Comparison of ENCODE assay signal across 16 mouse cellular contexts in the genomic region with DNA sequence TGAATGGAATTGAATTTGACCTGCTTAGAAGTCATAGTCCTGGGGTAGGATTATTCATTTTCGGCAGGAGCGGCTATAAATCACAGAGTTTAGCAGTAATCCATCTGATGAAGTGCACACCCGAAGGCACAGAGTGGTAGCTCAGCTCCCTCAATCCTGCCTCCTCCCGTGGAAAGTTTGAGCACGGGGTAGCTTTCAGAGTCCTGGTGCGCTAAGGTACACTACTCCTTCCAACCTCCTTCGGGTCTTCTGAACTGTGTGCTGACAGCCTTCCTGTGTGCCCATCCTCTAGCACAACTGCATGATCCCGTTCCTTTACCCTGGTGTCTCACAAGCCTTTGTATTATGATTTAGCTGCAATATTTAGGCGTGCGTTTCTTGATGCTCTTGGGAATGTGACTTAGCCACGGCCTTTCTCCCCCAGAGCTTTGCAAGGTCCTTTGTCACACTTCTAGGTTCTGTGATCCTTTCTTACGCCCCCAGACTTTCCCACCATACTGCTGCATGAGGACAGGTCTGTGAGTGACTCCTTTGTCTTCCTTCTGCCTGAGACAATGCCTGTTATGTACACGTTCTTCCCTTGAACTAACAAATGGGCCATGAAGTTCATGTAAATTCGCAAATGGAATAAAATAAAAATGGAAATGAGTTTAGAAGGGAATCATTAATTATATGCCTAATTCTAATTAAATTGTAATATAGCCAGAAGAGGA. TPM values are rescaled to one million over a fixed set of nuclear protein-coding genes. Genes with fewer than 3 reads are reported as not detected.
DNase-seq lines count a peak whose midpoint lies in the region; ATAC-seq lines count a peak whose summit lies in the region.
"Had no signal": no experiment of that assay in that cellular context is flagged by ENCODE, and none has a peak within 500 bp of the region (broad histone marks: within the 10 kb centered on the region; RNA-seq: fewer than 3 reads in every experiment).

No protein-coding gene starts in this region.

- H3K9ac ChIP-seq in limb, embryonic 15.5 days, result no peak overlapping the region
- H3K9ac ChIP-seq in forebrain, embryonic 16.5 days (replicated peaks; ENCODE audit: low read depth, low read length), result no peak overlapping the region; the same call in 1 of the 2 replicates
- H3K9ac ChIP-seq in neural tube, embryonic 14.5 days (replicated peaks; ENCODE audit: low read depth, low read length), result 0 out of 2 replicates have a peak overlapping the region, but pooled peaks have one; percentile 5
- H3K9ac ChIP-seq: heart, embryonic 15.5 days; limb, embryonic 12.5 days had no signal

- 59% methylated on average over 14 of the region's 14 CpGs for WGBS in limb, embryonic 15.5 days
- 82% methylated on average over 14 of the region's 14 CpGs for WGBS in limb, embryonic 10.5 days
- 33% methylated on average over 14 of the region's 14 CpGs for WGBS in forebrain, embryonic 16.5 days
- WGBS in midbrain, embryonic 10.5 days, result 73% methylated on average over 14 of the region's 14 CpGs
- 28% methylated on average over 14 of the region's 14 CpGs for WGBS in neural tube, embryonic 14.5 days

- H3K4me3 ChIP-seq in limb, embryonic 15.5 days, result no peak overlapping the region
- H3K4me3 ChIP-seq in limb, embryonic 10.5 days, result no peak overlapping the region
- H3K4me3 ChIP-seq in forebrain, embryonic 16.5 days (replicated peaks; ENCODE audit: low read length), result no peak overlapping the region
- H3K4me3 ChIP-seq in midbrain, embryonic 10.5 days, result no peak overlapping the region
- H3K4me3 ChIP-seq in neural tube, embryonic 14.5 days (ENCODE audit: low read depth, low read length), result no peak overlapping the region
- H3K4me3 ChIP-seq: embryonic facial prominence, embryonic 10.5 days; heart, embryonic 15.5 days; limb, embryonic 12.5 days had no signal

- peaks cover 9% of the 10 kb centered on the region for H3K4me1 ChIP-seq in limb, embryonic 15.5 days
- peaks cover 8% of the 10 kb centered on the region for H3K4me1 ChIP-seq in limb, embryonic 10.5 days
- H3K4me1 ChIP-seq in forebrain, embryonic 16.5 days (replicated peaks; ENCODE audit: control insufficient read depth, insufficient read depth, low read length), result peaks cover 12% of the 10 kb centered on the region
- peaks cover 14% of the 10 kb centered on the region for H3K4me1 ChIP-seq in midbrain, embryonic 10.5 days
- H3K4me1 ChIP-seq in neural tube, embryonic 14.5 days (ENCODE audit: control insufficient read depth, insufficient read depth, low read length), result peaks cover 13% of the 10 kb centered on the region; the same call in 1 of the 2 replicates

- no peak overlapping the region for H3K4me2 ChIP-seq in limb, embryonic 15.5 days
- H3K4me2 ChIP-seq in forebrain, embryonic 16.5 days (ENCODE audit: low read length), result peak overlapping the region; percentile 24; the same call in 1 of the 2 replicates
- peak overlapping the region; percentile 28; the same call in 1 of the 2 replicates for H3K4me2 ChIP-seq in neural tube, embryonic 14.5 days (ENCODE audit: low read depth, low read length)
- H3K4me2 ChIP-seq: heart, embryonic 15.5 days; limb, embryonic 12.5 days had no signal

- no peaks in the 10 kb centered on the region for H3K9me3 ChIP-seq in limb, embryonic 15.5 days
- H3K9me3 ChIP-seq in limb, embryonic 10.5 days (replicated peaks), result no peaks in the 10 kb centered on the region
- H3K9me3 ChIP-seq in forebrain, embryonic 16.5 days (ENCODE audit: control insufficient read depth, low read length), result no peaks in the 10 kb centered on the region
- H3K9me3 ChIP-seq in midbrain, embryonic 10.5 days (replicated peaks), result no peaks in the 10 kb centered on the region
- H3K9me3 ChIP-seq in neural tube, embryonic 14.5 days (ENCODE audit: control insufficient read depth, low read length), result no peaks in the 10 kb centered on the region
- H3K9me3 ChIP-seq: embryonic facial prominence, embryonic 10.5 days; heart, embryonic 15.5 days; limb, embryonic 12.5 days had no signal

- H3K27ac ChIP-seq in limb, embryonic 15.5 days, result peak overlapping the region; percentile 22; the same call in 1 of the 2 replicates
- no peak overlapping the region for H3K27ac ChIP-seq in limb, embryonic 10.5 days
- H3K27ac ChIP-seq in forebrain, embryonic 16.5 days (ENCODE audit: low read length), result no peak overlapping the region
- H3K27ac ChIP-seq in midbrain, embryonic 10.5 days (replicated peaks), result peak overlapping the region; percentile 53; the same call in 1 of the 2 replicates
- H3K27ac ChIP-seq in neural tube, embryonic 14.5 days (ENCODE audit: low read depth, low read length), result 0 out of 2 replicates have a peak overlapping the region, but pooled peaks have one; percentile 16
- H3K27ac ChIP-seq: embryonic facial prominence, embryonic 10.5 days; heart, embryonic 15.5 days; limb, embryonic 12.5 days had no signal

- DNase-seq in limb, embryonic 10.5 days (ENCODE audit: low spot score), result no peak
- DNase-seq in midbrain, embryonic 10.5 days (ENCODE audit: low spot score), result no peak
- DNase-seq in cerebellum, adult 11 months, result no peak
- no peak for DNase-seq in lung, postnatal 14 days
- no peak for DNase-seq in layer of hippocampus, postnatal 36 days
- DNase-seq: cerebellum, adult 9-10 months; layer of hippocampus, adult 9-11 months; lung, adult 2 months had no signal

- peaks cover 4% of the 10 kb centered on the region for H3K36me3 ChIP-seq in limb, embryonic 15.5 days
- H3K36me3 ChIP-seq in limb, embryonic 10.5 days, result peaks cover 56% of the 10 kb centered on the region
- peaks cover 7% of the 10 kb centered on the region for H3K36me3 ChIP-seq in forebrain, embryonic 16.5 days (ENCODE audit: control insufficient read depth, insufficient read depth)
- peaks cover 53% of the 10 kb centered on the region for H3K36me3 ChIP-seq in midbrain, embryonic 10.5 days
- peaks cover 4% of the 10 kb centered on the region for H3K36me3 ChIP-seq in neural tube, embryonic 14.5 days (ENCODE audit: control insufficient read depth, insufficient read depth, low read length)

- H3K27me3 ChIP-seq in limb, embryonic 15.5 days, result no peaks in the 10 kb centered on the region
- H3K27me3 ChIP-seq in limb, embryonic 10.5 days (ENCODE audit: low read depth, poor library complexity, severe bottlenecking), result no peaks in the 10 kb centered on the region
- H3K27me3 ChIP-seq in forebrain, embryonic 16.5 days (replicated peaks; ENCODE audit: control insufficient read depth, insufficient read depth, low read length), result no peaks in the 10 kb centered on the region
- H3K27me3 ChIP-seq in midbrain, embryonic 10.5 days (ENCODE audit: low read depth, poor library complexity, severe bottlenecking), result no peaks in the 10 kb centered on the region
- H3K27me3 ChIP-seq in neural tube, embryonic 14.5 days (ENCODE audit: control insufficient read depth, insufficient read depth, low read length), result no peaks in the 10 kb centered on the region
- H3K27me3 ChIP-seq: heart, embryonic 15.5 days; limb, embryonic 12.5 days had no signal

- ATAC-seq in limb, embryonic 15.5 days (ENCODE audit: insufficient number of reproducible peaks, low FRiP score, low TSS enrichment, low read depth), result no peak
- peak; percentile 64 for ATAC-seq in forebrain, embryonic 16.5 days
- peak; percentile 77 for ATAC-seq in neural tube, embryonic 14.5 days (ENCODE audit: low read depth)
- ATAC-seq: CD4-positive, CD25-positive, alpha-beta regulatory T cell, adult 4 months; intestine, embryonic 16.5 days had no signal

RNA-seq across cellular contexts. Expression of gene Cblb, which starts 11.8 kb away (rescaled TPM):
- polyA plus RNA-seq in limb, embryonic 15.5 days (2015; fragmentation: Nextera tagmentation; extraction: Ambion mirVana), result 14.8 and 15.2 TPM in 2 replicates
- 31.6 and 34.6 TPM in 2 replicates for polyA plus RNA-seq in limb, embryonic 10.5 days (2016; fragmentation: Nextera tagmentation; extraction: Ambion mirVana)
- polyA plus RNA-seq in forebrain, embryonic 16.5 days (2015; fragmentation: Nextera tagmentation; extraction: Ambion mirVana), result 20.8 and 21.3 TPM in 2 replicates
- polyA plus RNA-seq in midbrain, embryonic 10.5 days (2016; fragmentation: Nextera tagmentation; extraction: Ambion mirVana), result 28.3 and 33.5 TPM in 2 replicates
- 12.4 and 18.2 TPM in 2 replicates for polyA plus RNA-seq in neural tube, embryonic 14.5 days (2014; fragmentation: Nextera tagmentation; extraction: Ambion mirVana)
- total RNA-seq in layer of hippocampus, postnatal 36 days (2021), result 10 to 100 TPM; 39.2 to 43.4 TPM

Comparison
In these comparisons a context has a peak if more than half of its experiments do, and no peak if none do; other contexts are left out.
1. H3K27ac ChIP-seq: peak in limb, embryonic 15.5 days (single experiment), midbrain, embryonic 10.5 days (single experiment) and neural tube, embryonic 14.5 days (single experiment); none in limb, embryonic 10.5 days (single experiment) and forebrain, embryonic 16.5 days (single experiment).